Mouse (Mus musculus): ENCODE data around the gene Rexo1.

The Rexo1 gene

DNA sequence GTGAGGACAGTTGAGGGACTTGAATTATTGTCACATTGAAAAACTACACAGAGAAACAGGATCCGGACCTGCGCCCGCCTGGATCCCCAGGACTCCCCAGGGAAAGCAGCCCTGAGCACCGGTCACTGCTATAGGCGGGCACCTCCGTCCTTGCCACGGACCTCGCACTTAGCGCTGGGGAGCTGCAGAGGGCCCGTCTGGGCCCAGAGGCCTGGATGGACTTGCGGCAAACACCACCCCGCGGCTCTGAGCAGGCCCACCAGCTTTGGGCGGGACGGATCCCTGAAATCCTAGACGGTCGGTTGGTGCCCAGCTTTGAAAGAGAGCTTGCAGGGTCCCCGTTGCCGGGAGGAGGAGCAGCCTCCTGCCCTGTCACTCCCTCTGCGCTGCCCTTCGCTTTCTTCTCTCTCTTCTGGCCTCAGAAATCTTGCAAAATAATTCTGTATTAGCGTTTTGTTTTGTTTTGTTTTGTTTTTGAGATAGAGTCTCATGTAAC is 58.5 kb downstream of the Rexo1 start:
- DNase-seq: no peak

- no peak for DNase-seq
Measured at GRCm38 (mm10) chr10:80502291-80502690, 59.1 kb downstream of the Rexo1 start.

DNA sequence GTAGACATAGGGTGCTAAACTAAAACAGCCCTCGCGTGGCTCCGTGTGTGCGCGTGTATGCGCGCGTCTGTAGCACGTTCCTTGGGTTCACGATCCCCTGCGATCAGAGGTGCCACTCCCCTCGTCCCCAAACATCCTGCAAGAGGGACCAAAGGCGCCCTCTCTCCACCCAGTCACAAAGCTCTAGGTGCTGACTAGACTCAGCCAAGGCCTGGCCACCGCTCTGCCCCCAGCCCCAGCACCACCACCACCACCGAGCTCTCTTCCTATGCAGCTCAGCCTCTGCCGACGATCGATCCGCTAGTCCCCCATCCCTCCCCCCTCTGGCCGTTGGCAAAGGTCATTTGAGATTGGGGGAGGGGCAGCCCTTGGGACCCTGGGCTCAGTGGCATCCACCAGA is 64.9 kb downstream of the Rexo1 start:
- DNase-seq: no peak

GRCm38 (mm10) chr10:80495901-80496300 is 65.5 kb downstream of the Rexo1 start:
- no peak for DNase-seq

DNA sequence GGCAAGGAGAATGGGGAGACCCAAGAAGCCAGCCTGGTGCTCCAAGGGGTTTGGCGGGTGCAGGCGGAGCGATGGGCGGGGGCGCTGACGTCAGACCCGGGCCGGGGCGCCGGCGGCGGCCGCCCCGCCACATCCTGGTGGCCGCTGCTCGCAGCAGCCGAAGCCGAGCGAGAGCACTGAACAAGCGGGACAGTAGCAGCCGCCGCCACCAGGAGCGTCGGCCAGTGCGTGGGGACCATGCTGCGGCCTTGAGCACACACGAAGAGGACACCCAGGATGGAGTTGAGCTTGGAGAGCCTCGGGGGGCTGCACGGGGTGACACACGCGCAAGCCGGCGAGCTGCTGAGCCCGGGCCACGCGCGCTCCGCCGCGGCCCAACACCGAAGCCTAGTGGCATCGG is 66.6 kb downstream of the Rexo1 start, which contains the start of gene Onecut3:
TSS of gene Onecut3 (plus strand) at position 104 of the 400 bp plus-strand sequence.
- DNase-seq: no peak

Measured in kidney, adult 11 months (tissue).